Mouse (Mus musculus): ENCODE data around the gene Cdh13.

DNA sequence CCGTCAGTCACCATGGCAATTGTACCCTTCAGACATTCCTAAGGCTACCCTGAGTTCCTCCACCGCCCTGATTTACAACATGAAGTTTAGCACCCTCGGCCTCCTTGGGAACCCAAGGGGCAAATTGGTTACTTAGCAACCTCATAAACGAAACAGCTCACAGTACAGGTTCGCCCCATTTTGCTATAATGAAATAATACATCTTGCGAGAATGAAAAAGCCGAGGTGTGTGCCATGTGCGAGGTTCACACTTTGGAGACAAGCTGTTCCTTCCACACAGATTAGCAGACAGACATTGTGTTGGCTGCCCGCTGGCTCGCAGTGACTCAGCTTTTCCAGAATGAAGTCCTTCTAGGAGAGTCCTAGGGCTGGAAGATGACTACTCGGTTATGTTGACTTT, 737.2 kb downstream of the Cdh13 start:
- TF ChIP-seq CTCF (IDR thresholded peaks at IDR 0.05) (no peak), POLR2A (IDR thresholded peaks at IDR 0.05; ENCODE audit: insufficient read depth, low read depth, low read length) (no peak)

Measured in heart, adult 2 months (tissue).